Mouse (Mus musculus): ENCODE measurements around the gene Uba1. TPM values are rescaled to one million over a fixed set of nuclear protein-coding genes. Genes with fewer than 3 reads are reported as not detected.

Gene Uba1
- 275 TPM for polyA plus RNA-seq (2017; shearing (Covaris generic))

DNA sequence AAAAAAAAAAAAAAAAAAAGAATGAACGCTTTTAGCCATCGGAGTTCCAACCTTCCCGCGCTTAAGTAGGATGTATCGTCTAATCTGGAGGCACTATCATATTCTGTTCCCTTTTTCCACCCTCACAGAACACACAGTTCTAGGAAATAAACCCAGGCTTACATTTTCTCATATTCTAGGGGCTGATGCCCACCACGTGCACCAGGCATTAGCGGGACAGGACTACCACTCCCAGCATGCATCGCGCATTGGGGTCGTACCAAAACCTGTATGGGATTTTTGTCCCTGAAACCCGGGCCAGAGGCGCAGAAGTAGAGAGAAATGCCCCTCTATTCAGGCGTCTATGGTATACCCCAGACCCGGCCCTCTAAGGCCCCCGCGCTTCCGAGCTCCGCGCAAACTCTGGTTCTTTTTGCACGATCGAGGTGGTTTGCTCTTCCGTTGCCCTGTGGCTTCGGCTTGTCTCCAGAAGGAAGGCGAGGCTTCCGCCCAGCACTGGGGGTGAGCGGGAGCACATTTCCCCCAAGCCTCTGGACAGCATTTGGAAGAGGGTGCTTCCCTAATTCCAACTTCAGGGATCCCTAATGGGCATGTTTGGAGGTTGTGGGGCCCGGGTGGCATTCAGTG is at the start of gene Uba1:
TSS of gene Uba1 (plus strand) at position 301 of the 627 bp plus-strand sequence.

DNA sequence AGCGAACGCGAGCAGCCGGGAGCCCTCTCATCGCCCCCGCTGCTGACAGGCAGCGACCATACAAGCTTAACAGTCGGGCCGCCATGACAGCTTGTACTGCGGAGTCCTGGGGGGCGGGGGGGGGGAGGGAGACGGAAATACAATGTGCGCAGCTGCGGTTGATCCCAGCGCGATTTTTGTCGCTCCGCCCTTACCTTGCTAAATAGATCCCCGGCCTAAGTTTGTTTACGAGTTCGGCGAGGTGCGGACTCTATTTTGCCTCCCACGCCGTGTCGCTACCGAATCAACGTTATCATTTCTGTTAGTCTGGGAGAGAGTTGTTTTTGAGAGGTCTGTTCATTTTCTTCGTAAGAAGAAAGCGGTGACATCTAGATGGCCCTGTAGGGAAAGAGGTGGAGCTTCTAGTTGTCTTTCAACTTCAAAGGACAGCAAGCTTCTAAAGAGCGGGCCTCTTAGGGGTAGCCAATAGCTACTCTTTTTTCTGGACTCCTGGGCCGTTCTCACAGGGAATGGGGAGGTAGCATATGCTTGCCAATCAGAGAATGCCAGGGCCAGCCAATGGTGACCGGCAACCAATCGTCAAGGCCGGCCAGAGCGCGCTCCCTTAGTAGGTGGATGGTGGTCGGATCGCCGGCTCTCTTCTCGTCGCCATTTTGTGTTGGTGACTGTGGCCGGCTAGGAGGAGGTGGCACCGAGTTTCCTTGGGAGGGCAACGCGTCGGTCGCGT is 40.8 kb upstream of the Uba1 start, which contains the start of the genes Rbm10 and Ndufb11:
TSS of gene Rbm10 (plus strand) at position 328 of the 727 bp plus-strand sequence.
TSS of gene Ndufb11 (minus strand) at position 444 of the 727 bp plus-strand sequence.

DNA sequence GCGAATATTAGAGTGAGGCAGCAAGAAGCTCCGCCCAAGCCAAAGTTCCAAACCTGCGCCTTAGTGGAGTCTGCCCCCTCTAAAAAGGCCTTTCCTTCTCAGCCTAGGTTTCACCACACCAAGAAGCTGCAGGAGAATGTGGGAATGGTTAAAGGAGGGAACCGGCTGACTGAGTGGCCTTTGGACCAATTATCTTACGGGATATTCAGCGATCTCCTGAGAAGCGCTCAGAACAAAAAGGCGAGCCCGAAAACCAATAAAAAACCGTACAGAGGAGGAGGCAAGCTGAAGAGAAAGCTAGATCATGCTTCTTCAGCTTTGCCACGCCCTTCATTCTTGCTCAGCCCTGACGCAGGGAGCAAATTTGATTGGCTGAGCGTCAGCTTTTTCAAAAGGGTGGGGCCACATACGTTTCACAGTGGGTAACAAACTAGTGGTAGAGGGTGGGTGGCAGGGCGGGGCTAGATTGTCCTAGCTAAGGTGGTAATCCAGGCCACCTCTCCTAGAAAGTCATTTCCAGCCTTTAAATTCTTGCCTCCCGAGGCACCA is 29.5 kb downstream of the Uba1 start, which contains the start of gene Cdk16:
TSS of gene Cdk16 (plus strand) at position 436 of the 549 bp plus-strand sequence.

DNA sequence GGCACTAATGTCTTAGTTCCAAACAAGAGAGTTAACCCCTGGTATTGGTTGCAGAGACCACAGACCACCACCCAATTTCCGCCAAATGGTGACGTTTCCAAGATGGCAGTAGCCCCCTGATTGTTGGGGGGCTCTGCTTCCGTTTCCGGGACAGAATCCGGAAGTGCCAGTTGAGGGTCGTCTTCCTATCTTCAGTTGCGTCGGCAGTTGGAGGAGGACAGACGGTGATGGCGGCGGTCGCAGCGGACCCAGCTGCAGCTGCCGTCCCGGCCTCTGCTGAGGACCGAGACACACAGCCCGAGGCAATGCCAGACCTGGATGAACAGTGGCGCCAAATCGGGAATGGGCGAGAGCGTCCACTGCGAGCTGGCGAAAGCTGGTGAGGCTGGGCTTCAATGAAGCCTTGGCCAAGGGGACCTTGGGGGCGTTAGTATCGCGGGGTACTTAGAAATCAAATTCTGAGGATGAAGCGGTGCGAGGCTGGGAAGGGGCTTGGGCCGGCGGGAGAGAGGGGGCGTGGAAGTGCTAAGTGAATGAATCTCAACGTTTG is 45.7 kb downstream of the Uba1 start, which contains the start of gene Usp11:
TSS of gene Usp11 (plus strand) at position 166 of the 550 bp plus-strand sequence.

Other genes with a start within 250 kb of the Uba1 start
- 3.3 TPM for gene Jade3, start 232.6 kb upstream of the Uba1 start, polyA plus RNA-seq (2017; shearing (Covaris generic))
- gene Rgn, start 108.5 kb upstream of the Uba1 start, polyA plus RNA-seq (2017; shearing (Covaris generic)), result not detected
- gene Rbm10, start 40.8 kb upstream of the Uba1 start, polyA plus RNA-seq (2017; shearing (Covaris generic)), result 84.1 TPM
- gene Ndufb11, start 40.7 kb upstream of the Uba1 start, polyA plus RNA-seq (2017; shearing (Covaris generic)), result 180 TPM
- 10.6 TPM for gene Cdk16, start 29.6 kb downstream of the Uba1 start, polyA plus RNA-seq (2017; shearing (Covaris generic))
- gene Usp11, start 45.6 kb downstream of the Uba1 start, polyA plus RNA-seq (2017; shearing (Covaris generic)), result 23.5 TPM
- 185 TPM for gene Araf, start 139.5 kb downstream of the Uba1 start, polyA plus RNA-seq (2017; shearing (Covaris generic))
- gene Timp1, start 211.8 kb downstream of the Uba1 start, polyA plus RNA-seq (2017; shearing (Covaris generic)), result not detected

All from activated CD4-positive, CD25-positive, alpha-beta regulatory T cell, adult 9 weeks (primary cell).